Mouse (Mus musculus): ENCODE measurements around the gene Upf1. TPM values are rescaled to one million over a fixed set of nuclear protein-coding genes. Genes with fewer than 3 reads are reported as not detected.

Upf1 gene
- total and polyA plus RNA-seq, 3 experiments: 23.4 to 43.9 (median 42.6) TPM

DNA sequence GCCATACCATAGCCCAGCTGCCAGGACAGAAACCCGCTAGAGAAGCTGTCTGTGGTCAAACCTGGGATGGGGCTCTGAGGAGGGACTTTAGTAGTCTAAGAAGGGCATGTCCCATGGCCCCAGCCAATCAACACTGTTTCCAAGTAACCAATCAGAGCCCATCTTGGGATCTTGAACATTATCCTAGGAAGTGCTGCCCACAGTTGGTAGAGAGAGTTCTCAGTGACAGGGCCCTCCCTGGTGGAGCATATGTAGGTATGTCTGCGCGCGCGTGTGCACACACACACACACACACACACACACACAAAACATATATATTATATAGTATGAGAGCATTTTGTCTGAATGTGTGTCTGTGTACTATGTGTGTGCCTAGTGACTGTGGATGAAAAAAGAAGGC, 40.0 kb upstream of the Upf1 start:
- Histone ChIP-seq H3K79me2 (replicated peaks; ENCODE audit: control insufficient read depth, insufficient read depth, low read length) (no peaks in the 10 kb centered on the region), H3K4me1 (ENCODE audit: control insufficient read depth, insufficient read depth, low read length) (no peaks in the 10 kb centered on the region), H3K4me3 (no peak overlapping the region), H3K36me3 (ENCODE audit: control insufficient read depth, insufficient read depth, low read length) (no peaks in the 10 kb centered on the region), H3K27me3 (ENCODE audit: control insufficient read depth, insufficient read depth, low read length) (no peaks in the 10 kb centered on the region), H3K9ac (ENCODE audit: low read depth, low read length) (no peak overlapping the region), H3K27ac (no peak overlapping the region)
- intact Hi-C loops (cut with DNase I): no loop called here
- DNase-seq: no peak
- no peak for TF ChIP-seq EP300 (IDR thresholded peaks at IDR 0.05; ENCODE audit: insufficient read depth, low read depth, low read length)
- no peak for TF ChIP-seq CTCF (IDR thresholded peaks at IDR 0.05)
- no peak for TF ChIP-seq POLR2A (IDR thresholded peaks at IDR 0.05; ENCODE audit: insufficient read depth, low read depth, low read length)
- 94% methylated on average over 5 of the region's 5 CpGs for WGBS

DNA sequence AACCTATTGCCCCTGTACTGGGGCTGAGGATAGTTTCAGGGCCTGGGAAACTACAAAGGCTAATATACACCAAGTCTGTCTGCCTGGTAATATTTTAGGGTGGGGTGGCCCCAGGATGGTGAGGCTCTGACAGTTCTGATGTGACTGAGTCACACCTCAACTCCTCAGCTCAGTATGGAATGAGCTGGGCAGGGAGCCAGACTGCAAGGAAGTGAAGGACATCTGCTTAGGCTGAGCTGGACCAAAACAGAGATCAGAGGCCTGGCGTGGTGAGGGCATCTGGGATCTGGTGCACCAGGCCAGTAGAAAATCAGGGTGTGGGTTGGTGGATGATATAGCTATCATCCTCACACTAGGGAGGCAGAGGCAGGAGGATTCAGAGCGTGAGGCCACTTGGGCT, 36.6 kb upstream of the Upf1 start:
- no peak overlapping the region for H3K4me3 ChIP-seq
- TF ChIP-seq EP300 (IDR thresholded peaks at IDR 0.05; ENCODE audit: insufficient read depth, low read depth, low read length) (no peak), CTCF (IDR thresholded peaks at IDR 0.05) (no peak), POLR2A (IDR thresholded peaks at IDR 0.05; ENCODE audit: insufficient read depth, low read depth, low read length) (no peak)
- WGBS: 72% methylated on average over 2 of the region's 2 CpGs
- no peaks in the 10 kb centered on the region for H3K4me1 ChIP-seq (ENCODE audit: control insufficient read depth, insufficient read depth, low read length)
- no peaks in the 10 kb centered on the region for H3K79me2 ChIP-seq (replicated peaks; ENCODE audit: control insufficient read depth, insufficient read depth, low read length)
- DNase-seq: no peak
- H3K27ac ChIP-seq: no peak overlapping the region
- intact Hi-C loops (cut with DNase I): loop anchor here (10.0 kb wide), 1 partner anchor 195 kb away; no protein-coding TSS in a partner anchor
- H3K27me3 ChIP-seq (ENCODE audit: control insufficient read depth, insufficient read depth, low read length): no peaks in the 10 kb centered on the region
- H3K36me3 ChIP-seq (ENCODE audit: control insufficient read depth, insufficient read depth, low read length): no peaks in the 10 kb centered on the region
- H3K9ac ChIP-seq (ENCODE audit: low read depth, low read length): no peak overlapping the region

DNA sequence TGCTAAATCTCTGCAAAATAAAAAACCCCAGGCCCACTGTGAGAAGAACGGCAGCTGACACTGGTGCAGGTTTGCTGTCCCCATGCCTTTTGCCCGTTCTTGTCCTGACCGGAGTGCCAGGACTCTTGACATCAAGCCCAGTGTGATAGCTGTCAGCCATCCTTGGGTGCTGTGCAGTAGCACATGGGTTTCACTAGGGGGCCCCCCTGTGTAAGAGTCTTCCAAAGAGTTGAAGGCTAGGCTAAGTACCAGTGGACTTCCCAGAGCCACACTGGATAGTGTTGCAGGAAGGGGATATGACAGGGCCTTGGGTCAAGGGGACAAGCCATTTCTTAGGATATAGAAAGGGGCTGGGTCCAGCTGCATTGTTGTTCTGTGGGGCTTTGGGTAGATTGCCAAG, 30.2 kb upstream of the Upf1 start:
- DNase-seq: peak; percentile 75 to 78
- H3K27me3 ChIP-seq (ENCODE audit: control insufficient read depth, insufficient read depth, low read length): no peaks in the 10 kb centered on the region
- H3K79me2 ChIP-seq (replicated peaks; ENCODE audit: control insufficient read depth, insufficient read depth, low read length): no peaks in the 10 kb centered on the region
- intact Hi-C loops (cut with DNase I): loop anchor here (1.0 to 10.0 kb wide), 3 partner anchors 54 to 202 kb away; partner anchors contain the start of gene Crtc1
- no peak overlapping the region for H3K4me3 ChIP-seq
- WGBS: 18% methylated on average over 3 of the region's 3 CpGs
- no peak for TF ChIP-seq POLR2A (IDR thresholded peaks at IDR 0.05; ENCODE audit: insufficient read depth, low read depth, low read length)
- TF ChIP-seq EP300 (IDR thresholded peaks at IDR 0.05; ENCODE audit: insufficient read depth, low read depth, low read length): peak; percentile 83
- no peaks in the 10 kb centered on the region for H3K36me3 ChIP-seq (ENCODE audit: control insufficient read depth, insufficient read depth, low read length)
- no peak overlapping the region for H3K27ac ChIP-seq
- H3K4me1 ChIP-seq (ENCODE audit: control insufficient read depth, insufficient read depth, low read length): no peaks in the 10 kb centered on the region
- no peak overlapping the region for H3K9ac ChIP-seq (ENCODE audit: low read depth, low read length)

DNA sequence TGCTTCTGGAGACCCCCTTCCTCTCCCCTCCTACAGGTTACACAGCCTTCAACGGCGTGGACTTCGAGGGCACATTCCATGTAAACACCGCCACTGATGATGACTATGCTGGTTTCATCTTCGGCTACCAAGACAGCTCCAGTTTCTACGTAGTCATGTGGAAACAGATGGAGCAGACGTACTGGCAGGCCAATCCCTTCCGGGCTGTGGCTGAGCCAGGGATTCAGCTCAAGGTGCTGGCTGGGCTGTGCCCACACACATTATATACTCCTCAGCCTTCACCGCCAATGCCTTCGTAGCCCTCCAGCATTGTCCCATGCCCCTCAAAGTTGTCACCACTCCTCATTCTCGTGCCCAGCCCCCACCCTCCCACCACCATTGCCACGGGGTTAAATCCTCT, 27.0 kb upstream of the Upf1 start:
- Histone ChIP-seq H3K79me2 (replicated peaks; ENCODE audit: control insufficient read depth, insufficient read depth, low read length) (no peaks in the 10 kb centered on the region), H3K27me3 (ENCODE audit: control insufficient read depth, insufficient read depth, low read length) (peaks cover 9% of the 10 kb centered on the region; the same call in 1 of the 2 replicates), H3K9ac (ENCODE audit: low read depth, low read length) (no peak overlapping the region), H3K36me3 (ENCODE audit: control insufficient read depth, insufficient read depth, low read length) (no peaks in the 10 kb centered on the region), H3K4me1 (ENCODE audit: control insufficient read depth, insufficient read depth, low read length) (no peaks in the 10 kb centered on the region), H3K4me3 (no peak overlapping the region), H3K27ac (no peak overlapping the region)
- TF ChIP-seq EP300 (IDR thresholded peaks at IDR 0.05; ENCODE audit: insufficient read depth, low read depth, low read length): no peak
- no peak for TF ChIP-seq CTCF (IDR thresholded peaks at IDR 0.05)
- TF ChIP-seq POLR2A (IDR thresholded peaks at IDR 0.05; ENCODE audit: insufficient read depth, low read depth, low read length): no peak
- DNase-seq: no peak
- intact Hi-C loops (cut with DNase I): loop anchor here (5.0 to 10.0 kb wide), 2 partner anchors 57 to 205 kb away; partner anchors contain the start of gene Crtc1
- WGBS: 77% methylated on average over 12 of the region's 12 CpGs

DNA sequence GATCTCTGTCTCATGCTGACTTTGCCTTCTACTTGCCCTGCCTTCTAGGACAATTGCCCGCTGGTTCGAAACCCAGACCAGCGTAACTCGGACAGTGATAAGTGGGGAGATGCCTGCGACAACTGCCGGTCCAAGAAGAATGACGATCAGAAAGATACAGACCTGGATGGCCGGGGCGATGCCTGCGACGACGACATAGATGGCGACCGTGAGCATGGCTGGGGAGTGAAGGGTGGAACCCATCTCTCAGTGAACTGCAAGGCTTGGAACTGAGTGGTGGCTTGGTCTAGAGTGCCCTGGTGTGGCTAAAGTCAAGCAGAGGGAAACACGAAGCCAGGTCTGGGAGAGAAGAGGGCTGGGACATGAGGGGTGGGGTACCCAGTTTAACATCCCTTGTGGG, 24.0 kb upstream of the Upf1 start:
- Histone ChIP-seq H3K36me3 (ENCODE audit: control insufficient read depth, insufficient read depth, low read length) (no peaks in the 10 kb centered on the region), H3K79me2 (replicated peaks; ENCODE audit: control insufficient read depth, insufficient read depth, low read length) (no peaks in the 10 kb centered on the region), H3K27me3 (ENCODE audit: control insufficient read depth, insufficient read depth, low read length) (peaks cover 20% of the 10 kb centered on the region), H3K4me1 (ENCODE audit: control insufficient read depth, insufficient read depth, low read length) (no peaks in the 10 kb centered on the region), H3K4me3 (no peak overlapping the region), H3K9ac (ENCODE audit: low read depth, low read length) (no peak overlapping the region), H3K27ac (no peak overlapping the region)
- WGBS: 12% methylated on average over 15 of the region's 15 CpGs
- TF ChIP-seq CTCF (IDR thresholded peaks at IDR 0.05): no peak
- no peak for TF ChIP-seq POLR2A (IDR thresholded peaks at IDR 0.05; ENCODE audit: insufficient read depth, low read depth, low read length)
- no peak for TF ChIP-seq EP300 (IDR thresholded peaks at IDR 0.05; ENCODE audit: insufficient read depth, low read depth, low read length)
- no peak for DNase-seq
- intact Hi-C loops (cut with DNase I): no loop called here

DNA sequence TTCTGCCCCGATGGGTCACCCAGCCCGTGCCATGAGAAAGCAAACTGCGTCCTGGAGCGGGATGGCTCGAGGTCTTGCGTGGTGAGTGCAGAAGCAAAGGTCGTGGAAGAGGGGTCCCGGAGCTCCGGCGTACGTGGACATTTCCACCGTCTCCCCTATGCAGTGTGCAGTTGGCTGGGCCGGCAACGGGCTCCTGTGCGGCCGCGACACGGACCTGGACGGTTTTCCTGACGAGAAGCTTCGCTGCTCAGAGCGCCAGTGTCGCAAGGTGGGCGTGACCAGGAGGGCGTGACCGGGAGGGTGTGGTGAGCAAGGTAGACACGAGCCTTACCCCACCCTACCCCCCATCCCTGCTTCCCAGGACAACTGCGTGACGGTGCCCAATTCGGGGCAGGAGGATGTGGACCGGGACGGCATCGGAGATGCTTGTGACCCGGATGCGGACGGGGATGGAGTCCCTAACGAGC, 23.2 kb upstream of the Upf1 start:
- H3K9ac ChIP-seq (ENCODE audit: low read depth, low read length): no peak overlapping the region
- peaks cover 20% of the 10 kb centered on the region for H3K27me3 ChIP-seq (ENCODE audit: control insufficient read depth, insufficient read depth, low read length)
- DNase-seq: no peak
- no peak overlapping the region for H3K27ac ChIP-seq
- no peaks in the 10 kb centered on the region for H3K79me2 ChIP-seq (replicated peaks; ENCODE audit: control insufficient read depth, insufficient read depth, low read length)
- intact Hi-C loops (cut with DNase I): no loop called here
- WGBS: 11% methylated on average over 37 of the region's 37 CpGs
- no peaks in the 10 kb centered on the region for H3K4me1 ChIP-seq (ENCODE audit: control insufficient read depth, insufficient read depth, low read length)
- no peak overlapping the region for H3K4me3 ChIP-seq
- TF ChIP-seq CTCF (IDR thresholded peaks at IDR 0.05): no peak
- H3K36me3 ChIP-seq (ENCODE audit: control insufficient read depth, insufficient read depth, low read length): no peaks in the 10 kb centered on the region

All from heart, adult 2 months (tissue).